Mouse (Mus musculus) effector memory CD4-positive, alpha-beta T cell, adult 7 months (primary cell): ENCODE measurements around the gene Snorc. TPM values are rescaled to one million over a fixed set of nuclear protein-coding genes. Genes with fewer than 3 reads are reported as not detected.

ENCODE experiments used
- polyA plus RNA-seq: library from polyadenylated mRNA; unstranded; fragments of 100-300 nt; shearing (Covaris generic); gene quantifications from one replicate; pipeline ENCODE4 v1.2.1, GENCODE M21; 2017

Gene Snorc
- not detected for polyA plus RNA-seq

DNA sequence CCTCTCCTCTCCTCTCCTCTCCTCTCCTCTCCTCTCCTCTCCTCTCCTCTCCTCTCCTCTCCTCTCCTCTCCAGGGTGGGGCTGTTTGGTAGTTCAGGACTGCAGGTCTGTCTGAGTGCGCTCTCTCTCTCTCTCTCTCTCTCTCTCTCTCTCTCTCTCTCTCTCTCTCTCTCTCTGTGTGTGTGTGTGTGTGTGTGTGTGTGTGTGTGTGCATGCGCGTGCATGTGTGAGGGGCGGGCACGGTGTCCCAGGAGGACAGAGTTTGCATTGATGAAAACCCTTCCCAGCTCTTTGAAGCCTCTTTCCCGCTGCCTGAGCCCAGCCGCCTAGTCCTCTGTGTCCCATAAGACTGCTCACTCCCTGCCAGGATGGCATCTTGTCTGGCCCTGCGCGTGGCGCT, at the start of gene Snorc:
TSS of gene Snorc (plus strand) at position 301 of the 400 bp plus-strand sequence.

DNA sequence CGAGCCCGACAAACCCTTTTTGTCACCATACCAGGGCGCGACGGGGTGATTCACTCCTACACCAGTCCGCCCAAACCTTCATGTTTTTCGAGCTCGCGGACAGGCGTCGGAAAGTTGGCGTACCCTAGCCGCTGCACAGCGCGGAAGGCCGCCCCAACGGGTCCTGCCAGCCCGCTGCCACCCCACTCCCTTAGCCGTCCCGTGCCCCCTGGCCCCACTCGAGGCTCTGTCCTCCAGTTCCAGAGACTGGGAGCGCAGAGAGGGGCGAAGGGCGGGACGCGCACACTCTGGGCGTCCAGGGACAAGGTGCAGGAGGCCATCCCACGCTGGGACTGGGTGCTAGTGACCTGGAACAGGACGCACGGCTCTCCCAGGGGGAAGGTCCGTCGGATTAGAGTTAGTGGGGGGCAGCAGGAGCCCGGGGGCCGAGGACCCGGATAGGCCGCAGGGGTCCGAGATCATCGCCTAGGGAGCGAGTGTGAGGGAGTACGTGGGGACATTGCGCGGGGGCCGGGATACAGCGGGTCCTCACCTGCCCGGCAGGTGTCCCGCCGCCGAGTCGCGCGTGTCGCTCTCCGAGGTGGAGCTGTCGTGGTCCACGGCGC, 39.6 kb downstream of the Snorc start, which contains the start of gene Neu2:
TSS of gene Neu2 (plus strand) at position 329 of the 605 bp plus-strand sequence.

Other genes with a start within 250 kb of the Snorc start
- not detected for gene Efhd1, start 205.9 kb upstream of the Snorc start, polyA plus RNA-seq
- gene Gigyf2, start 143.3 kb upstream of the Snorc start, polyA plus RNA-seq, result 62.7 TPM
- 2.4 TPM for gene Kcnj13, start 75.5 kb upstream of the Snorc start, polyA plus RNA-seq
- not detected for gene Neu2, start 39.6 kb downstream of the Snorc start, polyA plus RNA-seq
- 0.13 TPM for gene Ngef, start 103.6 kb downstream of the Snorc start, polyA plus RNA-seq
- gene Inpp5d, start 150.0 kb downstream of the Snorc start, polyA plus RNA-seq, result 213 TPM